Mouse (Mus musculus) c-Kit-negative CD71-positive TER-119-positive erythroid progenitor cells, embryonic 14.5 days (primary cell): ENCODE data around the gene Synpr.

Source experiments
- DNase-seq: peaks from one replicate; pipeline ENCODE4 v3.0.0-alpha.2; 2013; ENCODE audit warnings: low read depth, low spot score

The Synpr gene

DNA sequence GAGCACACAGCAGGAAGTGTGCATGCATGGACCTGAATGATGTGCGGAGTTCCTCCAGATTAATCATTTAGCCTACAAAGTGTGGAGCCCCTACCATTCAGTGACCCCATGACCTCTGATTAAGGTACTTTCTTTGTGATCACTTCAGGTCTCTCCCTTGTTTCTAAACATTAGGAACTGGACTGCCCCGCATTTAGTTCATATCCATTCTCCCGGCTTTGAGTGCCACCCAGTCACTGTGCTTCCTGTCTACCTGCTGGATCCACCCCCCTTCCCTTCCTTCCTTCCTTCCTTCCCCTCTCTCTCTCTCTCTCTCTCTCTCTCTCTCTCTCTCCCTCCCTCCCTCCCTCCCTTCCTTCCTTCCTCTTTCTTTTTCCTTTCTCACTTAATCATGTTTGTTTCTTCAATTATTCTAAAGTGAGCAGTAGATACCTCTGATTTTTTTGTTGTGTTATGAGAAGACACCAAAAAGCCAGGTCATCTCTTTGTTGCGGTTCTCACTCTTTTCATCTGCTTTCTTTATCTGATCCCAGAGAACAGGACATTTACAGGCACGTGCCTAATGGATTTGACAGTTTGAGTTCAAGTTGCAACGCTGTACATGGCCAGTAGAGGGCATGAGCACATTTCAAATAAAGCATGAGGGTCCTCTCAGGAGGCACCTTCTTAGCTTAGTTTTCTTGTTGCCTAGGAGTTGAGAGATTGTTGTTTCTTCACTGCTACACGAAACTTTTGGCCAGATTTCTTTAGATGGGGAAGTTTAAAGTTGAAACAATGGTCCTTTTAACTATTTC, 71.2 kb downstream of the Synpr start:
- no peak for DNase-seq

- DNase-seq, result no peak
Measured at GRCm38 (mm10) chr14:13357101-13357667, 72.6 kb downstream of the Synpr start.

DNA sequence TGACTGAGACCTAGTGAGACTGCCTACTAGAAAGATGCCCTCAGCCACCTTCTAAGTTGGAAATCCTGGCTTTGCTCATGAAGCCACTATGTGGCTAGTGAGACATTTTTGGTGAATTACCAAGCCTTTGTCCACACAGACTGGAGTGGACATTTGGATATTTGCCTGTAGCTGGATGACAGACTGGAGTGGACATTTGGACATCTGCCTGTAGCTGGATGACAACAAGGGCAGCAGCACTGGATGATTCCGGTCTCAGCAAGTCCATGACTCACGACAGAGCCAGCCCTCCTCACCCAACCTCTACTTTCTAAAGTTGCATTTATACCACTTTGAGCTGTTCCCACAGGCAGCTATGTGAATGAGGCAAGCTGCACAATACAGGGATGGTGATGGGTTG, 73.5 kb downstream of the Synpr start:
- DNase-seq, result no peak

DNA sequence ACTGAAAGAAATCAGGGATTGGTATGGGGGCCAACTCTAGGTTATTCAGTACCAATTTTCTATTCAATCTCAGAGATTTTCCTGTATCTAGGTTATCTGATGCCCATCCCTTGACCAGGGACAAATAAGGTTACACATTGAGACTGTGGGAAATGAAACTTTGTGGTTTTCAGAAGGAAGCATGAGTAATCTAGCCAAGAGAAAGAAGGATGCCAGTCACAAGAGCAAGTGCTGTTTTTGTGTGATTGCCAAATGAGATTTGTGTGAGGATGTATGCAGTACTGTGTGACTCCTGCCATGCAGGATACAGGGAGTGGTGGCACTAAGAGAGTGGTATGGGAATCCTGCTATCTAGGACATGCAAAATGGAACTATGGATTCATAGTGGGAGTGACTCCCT, 76.6 kb downstream of the Synpr start:
- no peak for DNase-seq

DNA sequence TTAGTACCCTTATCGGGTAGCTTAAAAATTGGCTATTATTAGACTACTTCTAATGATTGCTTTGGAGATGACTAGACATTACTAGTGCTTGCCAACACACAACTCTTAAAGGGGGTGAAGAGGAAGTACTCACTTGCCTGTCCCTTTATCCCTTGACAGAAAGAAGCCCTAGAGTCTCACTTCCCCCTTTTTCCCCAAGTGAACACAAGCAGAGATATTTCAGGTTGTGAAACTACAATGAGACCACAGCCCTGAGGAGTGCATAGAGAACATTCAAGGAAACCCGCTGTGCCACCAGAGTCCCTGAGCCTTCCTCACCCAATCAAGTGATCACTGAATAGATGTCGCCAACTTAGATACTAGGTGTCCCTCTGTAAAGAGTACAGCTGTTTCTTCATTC, 77.1 kb downstream of the Synpr start:
- no peak for DNase-seq

DNA sequence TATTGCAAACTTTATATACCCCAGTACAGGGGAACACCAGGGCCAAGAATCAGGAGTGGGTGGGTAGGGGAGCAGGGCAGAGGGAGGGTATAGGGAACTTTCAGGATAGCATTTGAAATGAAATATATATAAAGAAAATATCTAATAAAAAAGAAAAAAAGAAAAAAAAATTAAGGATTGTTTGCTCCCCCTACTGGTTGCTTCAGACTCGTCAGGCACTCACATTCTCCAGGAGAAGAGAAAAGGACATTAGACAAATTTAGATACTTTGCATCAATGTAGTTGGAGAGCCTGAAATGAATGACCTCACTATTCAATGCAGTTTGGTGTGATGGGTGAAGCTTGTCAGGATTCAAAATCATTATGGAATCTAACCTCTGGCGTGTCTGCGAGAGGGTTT, 83.7 kb downstream of the Synpr start:
- no peak for DNase-seq

DNA sequence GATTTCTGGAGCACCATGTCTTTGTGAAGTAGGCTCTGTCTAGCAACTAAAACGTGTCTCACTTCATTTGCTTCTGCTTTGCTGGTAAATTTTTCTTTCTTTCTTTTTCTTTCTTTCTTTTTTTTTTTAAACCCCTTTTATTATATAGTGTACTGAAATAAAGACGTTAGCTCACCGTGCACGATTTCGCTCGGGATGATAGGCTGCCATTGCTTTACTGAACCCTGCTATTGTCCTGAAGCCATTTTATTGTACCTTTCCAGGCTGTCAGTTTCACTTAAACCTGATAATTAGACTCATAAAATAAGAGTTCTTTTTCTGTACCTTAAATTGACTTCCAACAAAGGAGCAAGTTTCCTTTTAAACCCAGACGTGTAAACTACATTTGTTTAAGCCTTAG, 104.5 kb downstream of the Synpr start:
- DNase-seq, result no peak

DNA sequence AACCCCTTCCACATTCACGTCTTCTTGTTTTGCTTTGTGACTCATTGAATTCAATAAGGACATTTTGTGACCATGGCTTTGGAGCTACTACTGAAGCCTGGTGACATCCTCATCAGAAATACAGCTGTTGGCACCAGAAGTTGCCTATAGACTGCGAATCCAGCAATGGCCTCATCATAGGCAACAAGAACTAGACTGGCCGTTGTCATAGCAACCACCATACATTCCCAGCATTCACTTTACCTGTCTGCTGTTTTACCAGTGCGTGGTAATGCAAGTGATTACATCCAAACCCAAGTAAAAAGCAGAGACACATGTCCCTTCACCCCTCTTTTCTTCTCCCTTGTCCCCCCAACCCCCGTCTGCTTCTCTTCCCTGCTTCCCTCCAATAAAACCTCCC, 105.4 kb downstream of the Synpr start:
- no peak for DNase-seq

DNA sequence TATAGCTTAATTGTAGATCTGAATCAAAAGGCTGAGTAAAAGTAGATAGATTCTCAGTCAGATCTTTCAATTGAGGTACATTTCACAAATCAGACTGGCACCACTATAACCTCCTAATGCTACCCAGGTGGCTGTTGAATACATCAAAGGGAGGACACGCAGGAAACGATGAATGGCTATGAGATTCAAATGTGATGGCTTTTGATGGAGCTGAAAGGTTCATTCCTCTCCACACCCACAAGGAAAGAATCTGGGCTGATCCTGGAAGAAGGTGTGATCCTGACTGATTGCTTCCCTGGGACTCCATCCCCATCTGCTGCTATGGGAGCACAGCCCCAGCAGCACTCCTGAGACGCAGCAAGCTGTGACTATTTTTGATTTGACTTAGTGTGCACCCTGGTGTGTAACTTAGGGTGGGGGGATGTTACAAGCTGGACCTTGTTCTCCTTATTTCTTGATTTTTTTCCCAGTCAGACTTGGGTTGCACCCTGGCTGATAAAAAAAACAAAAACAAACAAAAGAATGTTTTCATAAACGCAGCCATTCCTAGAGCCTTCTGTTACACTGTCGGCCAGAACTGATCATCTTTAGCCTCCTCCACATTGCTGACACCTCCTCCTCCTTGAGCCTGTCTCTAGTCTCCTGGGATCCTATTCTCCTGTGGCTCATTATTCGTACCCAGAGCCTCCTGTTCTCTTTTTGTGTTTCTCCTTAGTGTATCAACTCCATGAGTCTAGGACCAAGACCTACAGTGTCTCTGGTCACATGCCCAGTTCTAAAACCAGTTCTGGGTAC, 114.8 kb downstream of the Synpr start:
- no peak for DNase-seq

DNA sequence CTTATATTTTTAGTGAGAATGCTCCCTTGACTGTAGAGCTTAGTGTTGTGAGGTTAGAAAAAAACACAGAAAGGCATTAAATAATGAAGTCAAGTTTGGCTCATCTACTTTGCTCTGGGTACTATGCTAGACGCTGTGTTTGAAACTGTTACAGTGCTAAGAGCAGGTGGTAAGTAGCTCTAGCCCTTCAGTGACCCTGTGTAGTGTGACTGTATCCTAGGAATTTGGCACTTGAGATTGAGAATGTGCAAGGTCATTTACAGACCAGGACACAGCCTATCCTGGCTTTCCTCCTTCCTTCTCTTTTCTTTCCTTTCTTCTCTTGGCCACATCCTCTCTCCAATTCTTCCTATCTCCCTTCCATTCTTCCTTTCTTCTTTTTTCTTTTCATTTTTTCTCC, 127.1 kb downstream of the Synpr start:
- no peak for DNase-seq

- no peak for DNase-seq
Measured at GRCm38 (mm10) chr14:13440723-13441122, 156.1 kb downstream of the Synpr start.

GRCm38 (mm10) chr14:13444908-13445307, 160.3 kb downstream of the Synpr start:
- no peak for DNase-seq

GRCm38 (mm10) chr14:13453461-13454204, 169.1 kb downstream of the Synpr start:
- DNase-seq, result no peak

- no peak for DNase-seq
Measured at GRCm38 (mm10) chr14:13454991-13455390, 170.4 kb downstream of the Synpr start.

DNA sequence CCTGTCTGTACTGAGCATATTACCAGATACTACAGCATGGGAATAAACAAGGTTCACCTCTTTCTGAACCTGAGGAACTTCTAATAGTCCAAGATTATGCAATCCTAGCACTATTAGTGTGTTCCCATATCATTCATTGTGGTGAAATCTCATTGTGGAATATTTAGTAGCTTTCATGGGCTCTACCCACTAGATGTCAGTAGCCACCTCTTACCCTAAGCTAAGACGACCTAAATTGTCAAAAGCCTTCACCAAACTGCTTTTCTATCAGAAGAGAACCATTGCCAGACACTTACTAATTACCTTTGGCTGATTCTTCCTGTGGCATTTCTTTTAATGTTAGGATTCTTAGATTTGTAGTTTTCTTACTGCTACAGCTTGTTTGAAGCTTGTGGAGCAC, 174.8 kb downstream of the Synpr start:
- no peak for DNase-seq

DNA sequence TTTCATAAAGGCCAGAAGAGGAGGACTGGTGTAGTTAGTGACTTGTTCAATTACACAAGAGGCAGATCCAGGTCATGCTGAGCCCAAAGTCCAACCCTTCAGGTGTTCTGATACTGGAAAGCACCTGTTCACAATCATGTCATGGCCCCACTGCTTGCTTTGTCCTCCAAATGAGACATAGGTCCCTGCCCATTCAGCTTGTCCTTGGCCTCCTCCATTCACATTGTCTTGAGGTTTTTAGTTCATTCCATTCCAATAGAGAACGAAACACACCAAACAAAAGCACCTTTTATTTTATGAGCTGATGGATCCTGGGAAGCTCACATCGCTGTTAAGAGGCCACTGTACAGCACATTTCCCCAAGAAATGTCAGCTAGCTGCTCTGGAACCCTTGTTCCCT, 184.6 kb downstream of the Synpr start:
- no peak for DNase-seq

GRCm38 (mm10) chr14:13477821-13478220, 193.2 kb downstream of the Synpr start:
- no peak for DNase-seq

GRCm38 (mm10) chr14:13505355-13505754, 220.8 kb downstream of the Synpr start:
- no peak for DNase-seq

DNA sequence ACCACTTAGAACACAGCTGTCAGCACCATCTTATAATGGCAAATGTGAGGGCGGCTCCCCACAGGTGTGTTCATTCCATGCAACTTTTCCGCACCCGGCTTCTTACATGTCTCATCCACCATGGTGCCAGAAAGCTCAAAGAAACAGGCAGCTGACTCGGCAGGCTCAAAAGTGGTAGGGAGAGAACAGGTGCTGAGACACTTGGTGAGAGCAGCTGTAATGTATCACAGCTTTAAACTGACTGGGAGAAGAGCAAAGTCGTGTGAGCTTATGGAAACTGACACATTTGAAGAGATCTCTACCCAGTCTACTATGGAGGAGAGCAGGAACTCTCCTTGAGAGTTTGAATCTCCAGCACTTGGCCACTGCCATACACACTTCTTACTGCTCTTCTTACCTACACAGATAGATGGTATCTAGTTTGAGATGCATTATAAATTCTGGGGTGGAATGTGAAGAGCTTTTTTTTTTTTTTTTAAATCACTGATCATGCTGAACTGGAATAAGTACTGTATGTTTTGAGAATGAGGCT, 234.1 kb downstream of the Synpr start:
- no peak for DNase-seq

- DNase-seq, result no peak
Measured at GRCm38 (mm10) chr14:13519239-13520011, 234.8 kb downstream of the Synpr start.

DNA sequence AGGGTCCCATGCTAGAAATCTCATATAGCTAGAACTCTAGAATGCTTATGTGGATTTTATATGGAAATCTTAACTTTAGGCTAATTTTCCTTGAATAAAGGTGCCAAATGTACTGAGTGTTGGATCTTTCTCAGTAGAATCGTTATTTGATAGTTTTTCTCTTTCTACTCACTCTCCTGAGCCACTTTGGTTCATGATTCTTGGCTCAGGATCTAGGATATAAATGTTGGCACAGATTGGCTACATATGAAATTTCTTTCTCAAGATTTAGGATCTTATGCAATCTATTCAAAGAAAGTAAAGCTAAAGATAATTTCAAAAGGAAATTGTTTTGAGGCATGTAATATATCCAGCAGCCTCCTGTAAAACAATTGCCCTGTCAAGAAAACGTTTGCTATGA, 263.2 kb downstream of the Synpr start:
- no peak for DNase-seq
